Mouse (Mus musculus) embryonic facial prominence, embryonic 10.5 days (tissue): Measurements from ENCODE around the gene Vezf1. TPM values are rescaled to one million over a fixed set of nuclear protein-coding genes. Genes with fewer than 3 reads are reported as not detected.

Experiments
- DNase-seq: peaks from one replicate; pipeline ENCODE4 v3.0.0-alpha.2; 2017; ENCODE audit warnings: low spot score
- H3K27ac ChIP-seq: fragments of 300-500 bp; sonication (generic); replicated peaks from 2 replicates; pipeline ENCODE4 v1.5.1; 2016; ENCODE audit warnings: mild to moderate bottlenecking
- H3K27me3 ChIP-seq: fragments of 300-500 bp; sonication (generic); replicated peaks from 2 replicates; pipeline ENCODE4 v1.6.1; 2016; ENCODE audit warnings: low read depth, mild to moderate bottlenecking; ENCODE audit not compliant: poor library complexity, severe bottlenecking
- H3K36me3 ChIP-seq: fragments of 300-500 bp; sonication (generic); replicated peaks from 2 replicates; pipeline ENCODE4 v1.6.1; 2016; ENCODE audit warnings: mild to moderate bottlenecking, moderate library complexity
- H3K4me1 ChIP-seq: fragments of 300-500 bp; sonication (generic); 2 replicates; pipeline ENCODE4 v1.6.1; 2016
- H3K4me3 ChIP-seq: fragments of 300-500 bp; sonication (generic); 2 replicates; pipeline ENCODE4 v1.5.1; 2016; ENCODE audit warnings: mild to moderate bottlenecking, moderate library complexity
- H3K9me3 ChIP-seq: fragments of 300-500 bp; sonication (generic); 2 replicates; pipeline ENCODE4 v1.6.1; 2016; ENCODE audit warnings: mild to moderate bottlenecking
- WGBS: fragments of 180-500 bp; shearing (Covaris S2); methylation state at CpG from one replicate; pipeline ENCODE4 v1.1.7; 2016; 5-methylcytosine and 5-hydroxymethylcytosine counted together
- polyA plus RNA-seq: library from polyadenylated mRNA; unstranded; fragments of >200 nt; fragmentation: Nextera tagmentation; extraction: Ambion mirVana; gene quantifications from 2 replicates; pipeline ENCODE4 v1.2.1, GENCODE M21; 2016

The Vezf1 gene
- polyA plus RNA-seq, 1 experiment from 2014 or later = 60.0 TPM

GRCm38 (mm10) chr11:88106292-88106554 is 38.1 kb downstream of the Vezf1 start:
- Histone ChIP-seq H3K4me3 (no peak overlapping the region), H3K27me3 (no peaks in the 10 kb centered on the region), H3K36me3 (peaks cover 14% of the 10 kb centered on the region), H3K27ac (no peak overlapping the region; the same call in 1 of the 2 replicates), H3K4me1 (peaks cover 63% of the 10 kb centered on the region), H3K9me3 (no peaks in the 10 kb centered on the region)
- no peak for DNase-seq
- WGBS = 77% methylated on average over 8 of the region's 8 CpGs

GRCm38 (mm10) chr11:88107365-88107764 is 39.3 kb downstream of the Vezf1 start:
- Histone ChIP-seq H3K9me3 (no peaks in the 10 kb centered on the region), H3K4me1 (peaks cover 70% of the 10 kb centered on the region), H3K36me3 (peaks cover 9% of the 10 kb centered on the region), H3K4me3 (no peak overlapping the region), H3K27me3 (no peaks in the 10 kb centered on the region), H3K27ac (no peak overlapping the region)
- 78% methylated on average over 4 of the region's 4 CpGs for WGBS
- DNase-seq = no peak

GRCm38 (mm10) chr11:88110031-88110594 is 42.0 kb downstream of the Vezf1 start:
- Histone ChIP-seq H3K27me3 (no peaks in the 10 kb centered on the region), H3K27ac (no peak overlapping the region), H3K4me3 (no peak overlapping the region), H3K36me3 (no peaks in the 10 kb centered on the region), H3K9me3 (no peaks in the 10 kb centered on the region), H3K4me1 (peaks cover 91% of the 10 kb centered on the region)
- no peak for DNase-seq
- 67% methylated on average over 9 of the region's 9 CpGs for WGBS

- no peak for DNase-seq
- H3K27me3 ChIP-seq = no peaks in the 10 kb centered on the region
- 59% methylated on average over 13 of the region's 13 CpGs for WGBS
- no peaks in the 10 kb centered on the region for H3K9me3 ChIP-seq
- no peak overlapping the region for H3K4me3 ChIP-seq
- peaks cover 92% of the 10 kb centered on the region for H3K4me1 ChIP-seq
- H3K36me3 ChIP-seq = no peaks in the 10 kb centered on the region
- H3K27ac ChIP-seq = no peak overlapping the region
Measured at GRCm38 (mm10) chr11:88112078-88112477, 44.0 kb downstream of the Vezf1 start.

- no peaks in the 10 kb centered on the region for H3K36me3 ChIP-seq
- peaks cover 92% of the 10 kb centered on the region for H3K4me1 ChIP-seq
- 76% methylated on average over 7 of the region's 7 CpGs for WGBS
- peak overlapping the region; percentile 46; the same call in 1 of the 2 replicates for H3K27ac ChIP-seq
- H3K4me3 ChIP-seq = no peak overlapping the region
- no peaks in the 10 kb centered on the region for H3K9me3 ChIP-seq
- DNase-seq = no peak
- H3K27me3 ChIP-seq = no peaks in the 10 kb centered on the region
Measured at GRCm38 (mm10) chr11:88112677-88113333, 44.7 kb downstream of the Vezf1 start.

- 39% methylated on average over 6 of the region's 6 CpGs for WGBS
- Histone ChIP-seq H3K36me3 (no peaks in the 10 kb centered on the region), H3K27me3 (no peaks in the 10 kb centered on the region), H3K4me1 (peaks cover 92% of the 10 kb centered on the region), H3K9me3 (no peaks in the 10 kb centered on the region), H3K27ac (peak overlapping the region; percentile 58), H3K4me3 (no peak overlapping the region)
- peak; percentile 58 for DNase-seq
Measured at GRCm38 (mm10) chr11:88113543-88114271, 45.6 kb downstream of the Vezf1 start.

- DNase-seq = peak; percentile 60
Measured at GRCm38 (mm10) chr11:88114871-88115301, 46.8 kb downstream of the Vezf1 start.

GRCm38 (mm10) chr11:88116568-88116967 is 48.5 kb downstream of the Vezf1 start:
- Histone ChIP-seq H3K27ac (peak overlapping the region; percentile 40), H3K36me3 (peaks cover 11% of the 10 kb centered on the region), H3K27me3 (no peaks in the 10 kb centered on the region), H3K9me3 (no peaks in the 10 kb centered on the region), H3K4me3 (no peak overlapping the region), H3K4me1 (peaks cover 95% of the 10 kb centered on the region)
- DNase-seq = no peak
- WGBS = 95% methylated on average over 6 of the region's 6 CpGs

More at GRCm38 (mm10) chr11:88114871-88115301, 46.8 kb downstream of the Vezf1 start:
- Histone ChIP-seq H3K36me3 (no peaks in the 10 kb centered on the region), H3K4me3 (peak overlapping the region; percentile 17; the same call in 1 of the 2 replicates), H3K9me3 (no peaks in the 10 kb centered on the region), H3K27me3 (no peaks in the 10 kb centered on the region), H3K4me1 (peaks cover 94% of the 10 kb centered on the region), H3K27ac (peak overlapping the region; percentile 70)
- 40% methylated on average over 8 of the region's 8 CpGs for WGBS

GRCm38 (mm10) chr11:88117356-88118090 is 49.4 kb downstream of the Vezf1 start:
- no peak for DNase-seq
- 60% methylated on average over 10 of the region's 10 CpGs for WGBS
- Histone ChIP-seq H3K27ac (peak overlapping the region; percentile 89), H3K4me1 (peaks cover 95% of the 10 kb centered on the region), H3K9me3 (no peaks in the 10 kb centered on the region), H3K36me3 (peaks cover 13% of the 10 kb centered on the region), H3K4me3 (no peak overlapping the region), H3K27me3 (no peaks in the 10 kb centered on the region)

GRCm38 (mm10) chr11:88118091-88118440 is 50.0 kb downstream of the Vezf1 start:
- no peak for DNase-seq
- Histone ChIP-seq H3K36me3 (peaks cover 13% of the 10 kb centered on the region), H3K4me1 (peaks cover 95% of the 10 kb centered on the region), H3K27me3 (no peaks in the 10 kb centered on the region), H3K4me3 (0 out of 2 replicates have a peak overlapping the region, but pooled peaks have one; percentile 18), H3K9me3 (no peaks in the 10 kb centered on the region), H3K27ac (peak overlapping the region; percentile 89)
- WGBS = 50% methylated on average over 6 of the region's 6 CpGs

- peaks cover 95% of the 10 kb centered on the region for H3K4me1 ChIP-seq
- H3K36me3 ChIP-seq = peaks cover 13% of the 10 kb centered on the region
- DNase-seq = peak; percentile 75
- H3K27me3 ChIP-seq = no peaks in the 10 kb centered on the region
- WGBS = 9% methylated on average over 8 of the region's 8 CpGs
- H3K27ac ChIP-seq = peak overlapping the region; percentile 89
- peak overlapping the region; percentile 32 for H3K4me3 ChIP-seq
- no peaks in the 10 kb centered on the region for H3K9me3 ChIP-seq
Measured at GRCm38 (mm10) chr11:88118817-88119642, 51.0 kb downstream of the Vezf1 start.

- H3K9me3 ChIP-seq = no peaks in the 10 kb centered on the region
- H3K36me3 ChIP-seq = peaks cover 13% of the 10 kb centered on the region
- DNase-seq = no peak
- WGBS = 48% methylated on average over 5 of the region's 5 CpGs
- H3K27ac ChIP-seq = peak overlapping the region; percentile 48
- peaks cover 86% of the 10 kb centered on the region for H3K4me1 ChIP-seq
- H3K4me3 ChIP-seq = no peak overlapping the region
- H3K27me3 ChIP-seq = no peaks in the 10 kb centered on the region
Measured at GRCm38 (mm10) chr11:88122545-88122944, 54.5 kb downstream of the Vezf1 start.
